Mouse (Mus musculus): ENCODE results near the gene Kyat3. TPM values are rescaled to one million over a fixed set of nuclear protein-coding genes. Genes with fewer than 3 reads are reported as not detected.

Gene Kyat3
- total RNA-seq, 1 experiment from 2014 or later: 21.3 TPM

GRCm38 (mm10) chr3:142734291-142734690 is 33.4 kb downstream of the Kyat3 start:
- no peak for ATAC-seq (replicated peaks in 1 of 2; ENCODE audit: insufficient read depth in 1 of 2, low FRiP score in 2 of 2, low TSS enrichment in 1 of 2, low read depth in 1 of 2, poor library complexity in 2 of 2, severe bottlenecking in 2 of 2)

GRCm38 (mm10) chr3:142740896-142741295 is 40.0 kb downstream of the Kyat3 start:
- no peak for ATAC-seq (replicated peaks in 1 of 2; ENCODE audit: insufficient read depth in 1 of 2, low FRiP score in 2 of 2, low TSS enrichment in 1 of 2, low read depth in 1 of 2, poor library complexity in 2 of 2, severe bottlenecking in 2 of 2)

- ATAC-seq (replicated peaks in 1 of 2; ENCODE audit: insufficient read depth in 1 of 2, low FRiP score in 2 of 2, low TSS enrichment in 1 of 2, low read depth in 1 of 2, poor library complexity in 2 of 2, severe bottlenecking in 2 of 2): peak; percentile 70 to 79
These were observed 43.4 kb downstream of the Kyat3 start for GRCm38 (mm10) chr3:142743973-142744898.

- ATAC-seq (replicated peaks in 1 of 2; ENCODE audit: insufficient read depth in 1 of 2, low FRiP score in 2 of 2, low TSS enrichment in 1 of 2, low read depth in 1 of 2, poor library complexity in 2 of 2, severe bottlenecking in 2 of 2): no peak
These were observed 44.2 kb downstream of the Kyat3 start for GRCm38 (mm10) chr3:142745076-142745475.

GRCm38 (mm10) chr3:142747673-142748072 is 46.8 kb downstream of the Kyat3 start:
- ATAC-seq (replicated peaks in 1 of 2; ENCODE audit: insufficient read depth in 1 of 2, low FRiP score in 2 of 2, low TSS enrichment in 1 of 2, low read depth in 1 of 2, poor library complexity in 2 of 2, severe bottlenecking in 2 of 2): no peak

GRCm38 (mm10) chr3:142749131-142749530 is 48.3 kb downstream of the Kyat3 start:
- no peak for ATAC-seq (replicated peaks in 1 of 2; ENCODE audit: insufficient read depth in 1 of 2, low FRiP score in 2 of 2, low TSS enrichment in 1 of 2, low read depth in 1 of 2, poor library complexity in 2 of 2, severe bottlenecking in 2 of 2)

- ATAC-seq (replicated peaks in 1 of 2; ENCODE audit: insufficient read depth in 1 of 2, low FRiP score in 2 of 2, low TSS enrichment in 1 of 2, low read depth in 1 of 2, poor library complexity in 2 of 2, severe bottlenecking in 2 of 2): no peak
These were observed 54.4 kb downstream of the Kyat3 start for GRCm38 (mm10) chr3:142755132-142755867.

GRCm38 (mm10) chr3:142757841-142758240 is 57.0 kb downstream of the Kyat3 start:
- ATAC-seq (replicated peaks in 1 of 2; ENCODE audit: insufficient read depth in 1 of 2, low FRiP score in 2 of 2, low TSS enrichment in 1 of 2, low read depth in 1 of 2, poor library complexity in 2 of 2, severe bottlenecking in 2 of 2): no peak; a peak in 1 of 4 replicates

- no peak for ATAC-seq (replicated peaks in 1 of 2; ENCODE audit: insufficient read depth in 1 of 2, low FRiP score in 2 of 2, low TSS enrichment in 1 of 2, low read depth in 1 of 2, poor library complexity in 2 of 2, severe bottlenecking in 2 of 2)
These were observed 57.7 kb downstream of the Kyat3 start for GRCm38 (mm10) chr3:142758593-142758992.

GRCm38 (mm10) chr3:142760356-142760755 is 59.5 kb downstream of the Kyat3 start:
- ATAC-seq (replicated peaks in 1 of 2; ENCODE audit: insufficient read depth in 1 of 2, low FRiP score in 2 of 2, low TSS enrichment in 1 of 2, low read depth in 1 of 2, poor library complexity in 2 of 2, severe bottlenecking in 2 of 2): no peak

GRCm38 (mm10) chr3:142764995-142765777 is 64.3 kb downstream of the Kyat3 start, which contains the start of gene Gtf2b:
Gene Gtf2b, plus strand, starts transcription at chr3:142765045.
- peak; percentile 93 to 94 for ATAC-seq (replicated peaks in 1 of 2; ENCODE audit: insufficient read depth in 1 of 2, low FRiP score in 2 of 2, low TSS enrichment in 1 of 2, low read depth in 1 of 2, poor library complexity in 2 of 2, severe bottlenecking in 2 of 2)

- peak; percentile 0 to 1; a peak in 1 of 4 replicates for ATAC-seq (replicated peaks in 1 of 2; ENCODE audit: insufficient read depth in 1 of 2, low FRiP score in 2 of 2, low TSS enrichment in 1 of 2, low read depth in 1 of 2, poor library complexity in 2 of 2, severe bottlenecking in 2 of 2)
These were observed 64.9 kb downstream of the Kyat3 start for GRCm38 (mm10) chr3:142765778-142766165.

- no peak for ATAC-seq (replicated peaks in 1 of 2; ENCODE audit: insufficient read depth in 1 of 2, low FRiP score in 2 of 2, low TSS enrichment in 1 of 2, low read depth in 1 of 2, poor library complexity in 2 of 2, severe bottlenecking in 2 of 2)
These were observed 67.6 kb downstream of the Kyat3 start for GRCm38 (mm10) chr3:142768498-142768897.

- no peak for ATAC-seq (replicated peaks in 1 of 2; ENCODE audit: insufficient read depth in 1 of 2, low FRiP score in 2 of 2, low TSS enrichment in 1 of 2, low read depth in 1 of 2, poor library complexity in 2 of 2, severe bottlenecking in 2 of 2)
These were observed 69.7 kb downstream of the Kyat3 start for GRCm38 (mm10) chr3:142770518-142770917.

- ATAC-seq (replicated peaks in 1 of 2; ENCODE audit: insufficient read depth in 1 of 2, low FRiP score in 2 of 2, low TSS enrichment in 1 of 2, low read depth in 1 of 2, poor library complexity in 2 of 2, severe bottlenecking in 2 of 2): no peak
These were observed 72.8 kb downstream of the Kyat3 start for GRCm38 (mm10) chr3:142773538-142774191.

- ATAC-seq (replicated peaks in 1 of 2; ENCODE audit: insufficient read depth in 1 of 2, low FRiP score in 2 of 2, low TSS enrichment in 1 of 2, low read depth in 1 of 2, poor library complexity in 2 of 2, severe bottlenecking in 2 of 2): no peak
These were observed 76.4 kb downstream of the Kyat3 start for GRCm38 (mm10) chr3:142777227-142777626.

- no peak for ATAC-seq (replicated peaks in 1 of 2; ENCODE audit: insufficient read depth in 1 of 2, low FRiP score in 2 of 2, low TSS enrichment in 1 of 2, low read depth in 1 of 2, poor library complexity in 2 of 2, severe bottlenecking in 2 of 2)
These were observed 85.7 kb downstream of the Kyat3 start for GRCm38 (mm10) chr3:142786423-142787072.
